Mouse (Mus musculus) stomach, postnatal 0 days (tissue): ENCODE measurements around the gene Atxn7l3b.

Experiments
- CTCF ChIP-seq: IDR thresholded peaks from 2 replicates; pipeline ENCODE4 v1.5.1; 2016; ENCODE audit warnings: antibody characterized with exemption, low read depth, mild to moderate bottlenecking, moderate library complexity
- EP300 ChIP-seq: optimal IDR thresholded peaks from 2 replicates; pipeline ENCODE3; 2016; ENCODE audit warnings: antibody characterized with exemption

DNA sequence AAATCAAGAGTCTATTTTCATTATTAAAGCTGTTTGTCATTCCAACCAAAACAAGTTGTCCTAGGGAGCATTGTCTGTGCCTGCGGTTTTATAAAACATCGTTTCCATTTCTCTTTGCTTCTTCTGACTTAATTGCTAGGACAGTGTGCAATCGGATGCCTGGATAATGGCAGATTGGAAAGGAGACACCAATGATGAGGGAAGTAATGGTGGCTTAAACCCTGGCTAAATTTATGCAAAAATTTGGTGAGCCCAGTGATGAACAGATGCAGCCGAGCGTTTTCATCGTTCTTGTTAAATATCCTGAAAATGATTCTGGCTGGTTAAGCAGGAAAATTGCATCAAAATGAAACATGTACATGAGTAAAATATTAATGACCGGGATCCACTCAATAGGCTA is 28.6 kb downstream of the Atxn7l3b start:
- no peak for TF ChIP-seq CTCF
- no peak for TF ChIP-seq EP300
